Comparison of ENCODE assay signal across 25 mouse cellular contexts in the genomic region with DNA sequence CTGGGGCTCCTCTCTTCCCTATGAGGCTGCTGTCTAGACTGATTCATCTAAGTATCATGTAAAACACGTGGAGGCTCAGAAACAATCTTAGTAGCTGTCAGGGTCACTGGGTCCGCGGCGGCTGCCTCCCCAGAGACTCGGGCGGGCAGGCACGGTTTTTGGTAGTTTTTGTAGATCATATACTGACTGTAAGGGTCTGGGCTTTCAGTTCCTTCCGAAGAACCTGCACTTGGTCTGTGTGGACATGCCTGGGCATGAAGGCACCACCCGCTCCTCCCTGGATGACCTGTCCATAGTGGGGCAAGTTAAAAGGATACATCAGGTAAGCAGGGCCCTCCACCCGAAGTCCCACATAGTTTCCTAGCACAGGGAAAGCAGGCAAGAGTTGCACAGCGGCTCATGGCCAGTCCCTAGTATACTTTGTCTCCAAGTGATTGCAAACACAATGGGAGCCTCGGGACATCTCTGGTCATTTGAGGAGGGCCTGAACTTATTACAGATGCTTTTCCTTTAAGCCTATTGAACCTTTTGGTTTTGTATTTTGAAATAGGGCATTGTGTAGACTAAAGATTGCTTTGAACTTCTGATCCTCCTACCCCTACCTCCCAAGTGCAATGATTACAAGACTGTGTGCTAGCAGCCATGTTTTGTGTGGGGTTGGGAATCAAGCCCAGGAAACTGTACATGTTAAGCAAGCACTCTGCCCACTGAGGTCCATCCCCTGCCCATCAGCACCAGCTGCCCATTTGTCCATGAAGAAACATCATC. TPM values are rescaled to one million over a fixed set of nuclear protein-coding genes. Genes with fewer than 3 reads are reported as not detected.
DNase-seq lines count a peak whose midpoint lies in the region.
"Had no signal": no experiment of that assay in that cellular context is flagged by ENCODE, and none has a peak within 500 bp of the region (broad histone marks: within the 10 kb centered on the region; RNA-seq: fewer than 3 reads in every experiment).

No protein-coding gene starts in this region.

- H3K4me1 ChIP-seq in midbrain, embryonic 10.5 days: no peaks in the 10 kb centered on the region
- H3K4me1 ChIP-seq: embryonic facial prominence, embryonic 12.5 days; embryonic facial prominence, embryonic 15.5 days; forebrain, embryonic 12.5 days; forebrain, embryonic 15.5 days; heart, embryonic 13.5 days; hindbrain, embryonic 12.5 days; hindbrain, embryonic 15.5 days had no signal

- no peak overlapping the region for H3K4me3 ChIP-seq in midbrain, embryonic 10.5 days
- H3K4me3 ChIP-seq: embryonic facial prominence, embryonic 12.5 days; embryonic facial prominence, embryonic 15.5 days; forebrain, embryonic 12.5 days; forebrain, embryonic 15.5 days; heart, embryonic 13.5 days; hindbrain, embryonic 12.5 days; hindbrain, embryonic 15.5 days had no signal

- H3K27me3 ChIP-seq in midbrain, embryonic 10.5 days (ENCODE audit: low read depth, poor library complexity, severe bottlenecking): no peaks in the 10 kb centered on the region
- H3K27me3 ChIP-seq: embryonic facial prominence, embryonic 12.5 days; embryonic facial prominence, embryonic 15.5 days; forebrain, embryonic 12.5 days; forebrain, embryonic 15.5 days; heart, embryonic 13.5 days; hindbrain, embryonic 12.5 days; hindbrain, embryonic 15.5 days had no signal

- peak; percentile 26 for DNase-seq in adrenal gland, adult 2 months
- DNase-seq in adrenal gland, postnatal 10 days: no peak
- DNase-seq in heart, adult 11 months: peak; percentile 82
- DNase-seq in heart, postnatal 14 days: no peak
- DNase-seq in testis, postnatal 10 days (ENCODE audit: low spot score): peak; percentile 33
- no peak for DNase-seq in testis, postnatal 14 days (ENCODE audit: low spot score)
- DNase-seq in midbrain, embryonic 10.5 days (ENCODE audit: low spot score): no peak
- DNase-seq in thymus, postnatal 36 days: no peak
- DNase-seq: adrenal gland, adult 8-10 months; cerebellum, adult 2 months; cerebellum, adult 9-11 months; cerebellum, postnatal 25 days; gastrocnemius, postnatal 25 days; kidney, adult 11 months had no signal

- H3K9me3 ChIP-seq in midbrain, embryonic 10.5 days (replicated peaks): no peaks in the 10 kb centered on the region
- H3K9me3 ChIP-seq: embryonic facial prominence, embryonic 12.5 days; embryonic facial prominence, embryonic 15.5 days; forebrain, embryonic 12.5 days; forebrain, embryonic 15.5 days; heart, embryonic 13.5 days; hindbrain, embryonic 12.5 days; hindbrain, embryonic 15.5 days had no signal

- H3K36me3 ChIP-seq in midbrain, embryonic 10.5 days: 0 out of 2 replicates have a peak, but pooled peaks cover 4% of the 10 kb centered on the region

- intact Hi-C loops in heart, postnatal 14 days (cut with DNase I): loop anchor here (10.0 kb wide), 1 partner anchor 76 kb away; no protein-coding TSS in a partner anchor

- no peak overlapping the region for H3K27ac ChIP-seq in midbrain, embryonic 10.5 days (replicated peaks)
- H3K27ac ChIP-seq: embryonic facial prominence, embryonic 12.5 days; embryonic facial prominence, embryonic 15.5 days; forebrain, embryonic 12.5 days; forebrain, embryonic 15.5 days; heart, embryonic 13.5 days; hindbrain, embryonic 12.5 days; hindbrain, embryonic 15.5 days had no signal

- 88% methylated on average over 12 of the region's 12 CpGs for WGBS in midbrain, embryonic 10.5 days

RNA-seq across cellular contexts. Expression of gene Abhd6, which starts 38.4 kb away (rescaled TPM):
- 100 to 1,000 TPM in 1 of 2 experiments, 10 to 100 TPM in 1; 78.0 to 123 TPM for total RNA-seq in adrenal gland, adult 2 months (2021)
- polyA plus RNA-seq in adrenal gland, adult 2 months (2012; rRNA removed): 60.1 and 103 TPM in 2 replicates
- total RNA-seq in adrenal gland, postnatal 10 days (2021): 10 to 100 TPM; 39.2 to 40.2 TPM
- total RNA-seq in heart, postnatal 14 days (2021): 1 to 10 TPM; 7.6 to 8.8 TPM
- 14.7 and 16.6 TPM in 2 replicates for polyA plus RNA-seq in midbrain, embryonic 10.5 days (2016; fragmentation: Nextera tagmentation; extraction: Ambion mirVana)
- total RNA-seq: MEL had no signal

RNA-seq across cellular contexts. Expression of gene Rpp14, which starts 39.1 kb away (rescaled TPM):
- total RNA-seq in adrenal gland, adult 2 months (2021): 10 to 100 TPM; 38.8 to 39.0 TPM
- polyA plus RNA-seq in adrenal gland, adult 2 months (2012; rRNA removed): 4.3 and 6.4 TPM in 2 replicates
- 10 to 100 TPM; 31.6 to 37.2 TPM for total RNA-seq in adrenal gland, postnatal 10 days (2021)
- total RNA-seq in heart, postnatal 14 days (2021): 10 to 100 TPM; 25.5 to 28.5 TPM
- 57.5 and 60.1 TPM in 2 replicates for polyA plus RNA-seq in midbrain, embryonic 10.5 days (2016; fragmentation: Nextera tagmentation; extraction: Ambion mirVana)

RNA-seq across cellular contexts. Expression of gene Dnase1l3, which starts 46.7 kb away (rescaled TPM):
- 1 to 10 TPM in 1 of 2 experiments, under 1 TPM in 1; 0.24 to 1.5 TPM for total RNA-seq in adrenal gland, adult 2 months (2021)
- 0.32 and 0.63 TPM in 2 replicates for polyA plus RNA-seq in adrenal gland, adult 2 months (2012; rRNA removed)
- 1 to 10 TPM; 4.2 to 7.8 TPM for total RNA-seq in adrenal gland, postnatal 10 days (2021)
- total RNA-seq in heart, postnatal 14 days (2021): under 1 TPM in 1 of 2 experiments, not detected in 1; 0.27 TPM
- polyA plus RNA-seq in midbrain, embryonic 10.5 days (2016; fragmentation: Nextera tagmentation; extraction: Ambion mirVana): 0.05 TPM in 1 of 2 replicates, not detected in the other
- total RNA-seq: common myeloid progenitor, adult 5-6 weeks; gastrocnemius, adult 8-10 months; gastrocnemius, postnatal 25 days; hematopoietic stem cell, adult 5-6 weeks; MEL had no signal
- polyA plus RNA-seq: forebrain, embryonic 12.5 days; hindbrain, embryonic 12.5 days had no signal

RNA-seq across cellular contexts. Expression of gene Pxk, which starts 56.9 kb away (rescaled TPM):
- 10 to 100 TPM; 57.1 to 96.0 TPM for total RNA-seq in adrenal gland, adult 2 months (2021)
- polyA plus RNA-seq in adrenal gland, adult 2 months (2012; rRNA removed): 29.4 and 34.6 TPM in 2 replicates
- total RNA-seq in adrenal gland, postnatal 10 days (2021): 10 to 100 TPM; 32.3 to 40.9 TPM
- 10 to 100 TPM; 20.6 to 24.4 TPM for total RNA-seq in heart, postnatal 14 days (2021)
- 14.7 and 17.8 TPM in 2 replicates for polyA plus RNA-seq in midbrain, embryonic 10.5 days (2016; fragmentation: Nextera tagmentation; extraction: Ambion mirVana)

Comparison
In these comparisons a context has a peak if more than half of its experiments do, and no peak if none do; other contexts are left out.
1. DNase-seq: peak in adrenal gland, adult 2 months (single experiment), heart, adult 11 months (single experiment) and testis, postnatal 10 days (single experiment); none in adrenal gland, postnatal 10 days (single experiment), heart, postnatal 14 days (0 of 2), testis, postnatal 14 days (single experiment), midbrain, embryonic 10.5 days (single experiment) and thymus, postnatal 36 days (0 of 2).
2. RNA of gene Abhd6, which starts 38.4 kb away (total RNA-seq): 78.0 to 123 TPM in adrenal gland, adult 2 months and 39.2 to 40.2 TPM in adrenal gland, postnatal 10 days; 7.6 to 8.8 TPM in heart, postnatal 14 days; every median in the first group is over 4 times any median in the second.